Mouse (Mus musculus) urinary bladder, postnatal 10 days (tissue): ENCODE results near the gene Hoxc12.

Experiments used
- DNase-seq: peaks from one replicate; pipeline ENCODE4 v3.0.0; 2022; ENCODE audit warnings: low spot score

The Hoxc12 gene

DNA sequence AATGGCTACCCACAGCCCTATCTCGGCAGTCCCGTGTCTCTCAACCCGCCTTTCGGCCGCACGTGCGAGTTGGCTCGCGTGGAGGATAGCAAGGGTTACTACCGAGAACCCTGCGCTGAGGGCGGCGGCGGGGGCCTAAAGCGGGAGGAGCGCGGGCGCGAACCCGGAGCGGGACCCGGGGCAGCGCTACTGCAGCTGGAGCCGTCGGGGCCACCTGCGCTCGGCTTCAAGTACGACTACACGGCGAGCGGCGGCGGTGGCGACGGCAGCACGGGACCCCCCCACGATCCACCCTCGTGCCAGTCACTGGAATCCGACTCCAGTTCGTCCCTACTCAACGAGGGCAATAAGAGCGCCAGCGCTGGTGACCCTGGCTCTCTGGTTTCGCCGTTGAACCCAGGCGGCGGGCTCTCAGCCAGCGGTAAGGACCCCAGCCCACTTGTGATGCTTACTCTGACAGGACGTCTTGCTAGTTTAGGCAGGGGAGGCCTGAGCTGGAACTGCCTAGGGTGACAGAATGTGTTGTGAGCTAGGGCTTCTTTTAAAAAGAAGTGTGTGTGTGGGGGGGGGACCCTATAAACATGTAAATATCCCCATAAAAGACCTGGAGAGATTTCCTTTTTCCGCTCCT, 594 bp downstream of the Hoxc12 start:
- DNase-seq, result no peak

- no peak for DNase-seq
Observed at GRCm38 (mm10) chr15:102939256-102940155, 2.9 kb downstream of the Hoxc12 start.

- no peak for DNase-seq
Observed at GRCm38 (mm10) chr15:102942739-102943467, 6.3 kb downstream of the Hoxc12 start.

DNA sequence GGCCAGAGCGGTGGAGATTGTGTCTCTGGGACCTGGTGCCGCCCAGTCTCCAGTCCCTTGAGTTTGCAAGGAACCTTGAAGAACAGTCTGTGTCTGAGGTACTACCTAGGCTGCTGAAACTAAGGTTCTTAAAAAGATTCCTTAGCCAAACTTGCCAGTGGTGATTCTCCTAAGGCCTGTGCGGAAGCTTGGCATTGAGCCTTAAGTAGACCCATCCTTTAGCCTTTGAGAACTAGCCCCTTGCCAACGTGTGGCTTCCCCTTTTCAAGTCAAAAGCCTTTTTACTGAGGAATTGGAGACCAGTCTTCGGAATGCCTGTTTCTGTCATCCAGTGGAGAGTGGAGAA, 6.9 kb downstream of the Hoxc12 start:
- DNase-seq, result no peak

GRCm38 (mm10) chr15:102945185-102946077, 8.9 kb downstream of the Hoxc12 start:
- no peak for DNase-seq

DNA sequence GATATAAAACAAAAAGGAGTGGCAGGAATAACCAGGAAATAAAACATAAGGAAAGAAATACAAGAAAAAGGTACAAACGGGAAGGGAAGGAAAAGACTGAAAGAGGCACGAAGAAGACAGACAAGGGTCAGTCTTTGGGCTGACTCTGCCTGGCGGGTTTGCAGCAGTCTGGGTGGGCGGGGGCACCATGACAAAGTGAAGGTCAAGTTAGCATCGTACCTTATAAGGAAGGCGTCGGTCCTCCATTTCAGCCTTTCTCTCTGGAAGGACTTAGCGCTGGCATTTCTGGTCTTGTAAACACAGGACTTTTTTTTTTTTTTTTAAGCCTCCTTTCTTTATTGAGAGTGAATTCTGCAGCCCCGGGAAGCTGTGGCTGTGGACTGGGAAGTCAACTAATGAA, 10.7 kb downstream of the Hoxc12 start:
- no peak for DNase-seq

GRCm38 (mm10) chr15:102948842-102949241, 12.3 kb downstream of the Hoxc12 start:
- DNase-seq, result no peak

- DNase-seq, result no peak
Observed at GRCm38 (mm10) chr15:102949696-102950095, 13.1 kb downstream of the Hoxc12 start.

- DNase-seq, result no peak
Observed at GRCm38 (mm10) chr15:102950877-102951276, 14.3 kb downstream of the Hoxc12 start.

GRCm38 (mm10) chr15:102953561-102953960, 17.0 kb downstream of the Hoxc12 start:
- no peak for DNase-seq

GRCm38 (mm10) chr15:102954192-102955006, 17.8 kb downstream of the Hoxc12 start, which contains the start of gene Hoxc11:
TSS of gene Hoxc11 (plus strand) at chr15:102954427.
- no peak for DNase-seq

- DNase-seq, result no peak
Observed at GRCm38 (mm10) chr15:102955007-102955382, 18.4 kb downstream of the Hoxc12 start.

DNA sequence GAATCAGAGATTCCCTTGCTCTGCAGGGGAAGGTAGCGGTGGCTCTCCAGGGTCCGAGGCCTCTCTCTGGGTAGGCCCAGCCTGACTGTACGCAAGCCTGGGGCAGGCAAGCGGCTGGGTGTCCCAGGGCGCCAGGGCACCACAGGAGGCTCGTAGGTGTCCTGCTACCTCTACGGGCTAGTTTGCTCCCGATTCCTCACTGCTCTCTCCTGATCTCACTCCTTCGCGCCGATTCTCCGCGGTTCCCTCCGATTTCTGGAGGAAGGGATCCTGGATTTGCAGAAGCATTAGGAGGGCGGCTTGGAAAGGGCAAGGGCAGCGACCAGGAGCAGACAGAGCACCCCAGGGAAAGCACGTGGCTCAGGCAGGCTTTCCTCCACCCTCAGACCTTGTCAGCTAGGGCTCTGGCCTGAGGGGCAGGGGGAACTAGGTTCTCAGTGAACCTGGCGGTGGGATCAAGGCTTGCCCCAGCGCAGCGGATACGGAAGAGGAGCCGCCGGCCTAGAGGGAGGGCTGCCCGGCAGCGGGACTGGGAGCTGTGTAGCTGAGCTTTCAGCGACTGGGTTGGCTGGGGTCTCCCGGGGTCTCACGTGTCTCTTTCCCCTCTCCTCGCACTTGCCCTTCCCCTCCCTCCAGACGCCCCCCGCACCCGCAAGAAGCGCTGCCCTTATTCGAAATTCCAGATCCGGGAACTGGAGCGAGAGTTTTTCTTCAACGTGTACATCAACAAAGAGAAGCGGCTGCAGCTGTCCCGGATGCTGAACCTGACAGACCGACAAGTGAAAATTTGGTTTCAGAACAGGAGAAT, 19.5 kb downstream of the Hoxc12 start:
- no peak for DNase-seq

GRCm38 (mm10) chr15:102956906-102957305, 20.3 kb downstream of the Hoxc12 start:
- no peak for DNase-seq

- no peak for DNase-seq
Observed at GRCm38 (mm10) chr15:102959663-102960191, 23.2 kb downstream of the Hoxc12 start.

DNA sequence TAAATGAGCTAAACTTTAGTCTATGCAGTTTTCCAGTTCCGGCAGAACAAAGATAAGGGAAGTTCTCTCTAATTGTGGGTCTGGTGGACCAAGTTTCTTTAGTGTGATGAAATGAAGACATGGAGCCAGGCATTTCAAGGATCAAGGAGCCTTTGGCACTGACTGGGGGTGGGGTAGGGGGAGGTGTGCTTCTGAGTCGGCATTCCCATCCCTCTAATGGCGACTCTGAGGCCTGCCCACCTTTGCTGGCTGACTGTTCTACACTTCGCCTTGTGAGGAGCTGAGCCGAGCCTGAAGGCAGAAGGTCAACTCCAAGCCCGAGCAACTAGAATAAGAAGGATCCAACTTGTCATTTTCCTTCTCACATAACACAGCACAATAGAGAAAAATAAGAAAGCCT, 25.2 kb downstream of the Hoxc12 start:
- DNase-seq, result no peak

DNA sequence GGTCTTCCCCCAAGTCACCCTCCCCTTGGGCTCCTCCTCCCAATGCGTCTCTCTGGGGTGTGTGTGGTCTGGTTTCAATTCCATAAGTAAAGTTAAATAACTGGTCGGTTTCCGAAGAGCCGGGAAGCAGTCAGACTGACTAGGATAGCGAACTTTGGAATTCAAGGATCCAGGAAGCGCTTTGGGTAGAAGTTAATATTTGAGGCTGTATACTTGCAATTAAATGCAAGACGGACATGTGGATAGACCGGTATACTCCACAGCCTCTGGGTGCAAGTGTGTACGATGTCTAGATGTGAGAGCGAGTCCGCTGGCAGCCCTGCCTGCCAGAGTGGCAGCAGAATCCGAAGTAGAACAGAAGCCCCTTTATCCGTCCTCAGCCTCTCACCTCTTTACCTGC, 25.9 kb downstream of the Hoxc12 start:
- DNase-seq, result no peak

DNA sequence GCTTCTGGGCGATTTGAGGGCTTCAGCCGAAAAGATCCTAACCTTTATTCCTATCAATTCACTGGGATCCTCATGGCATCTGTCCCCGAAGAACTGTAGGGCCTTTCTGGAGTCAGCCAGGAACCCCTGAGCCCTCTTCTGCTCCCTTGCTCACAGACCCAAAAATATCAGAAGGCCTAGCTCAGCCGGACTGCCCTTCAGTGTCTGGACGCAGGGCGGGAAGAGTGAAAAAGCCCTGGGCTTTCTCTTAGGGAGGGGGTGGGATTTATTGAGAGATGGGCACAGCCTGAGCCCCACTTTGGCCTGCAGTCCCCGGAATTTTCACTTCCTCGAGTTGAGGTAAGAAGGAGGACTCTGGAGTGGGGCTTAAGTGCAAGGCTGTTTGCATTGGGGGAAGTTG, 26.7 kb downstream of the Hoxc12 start:
- no peak for DNase-seq

DNA sequence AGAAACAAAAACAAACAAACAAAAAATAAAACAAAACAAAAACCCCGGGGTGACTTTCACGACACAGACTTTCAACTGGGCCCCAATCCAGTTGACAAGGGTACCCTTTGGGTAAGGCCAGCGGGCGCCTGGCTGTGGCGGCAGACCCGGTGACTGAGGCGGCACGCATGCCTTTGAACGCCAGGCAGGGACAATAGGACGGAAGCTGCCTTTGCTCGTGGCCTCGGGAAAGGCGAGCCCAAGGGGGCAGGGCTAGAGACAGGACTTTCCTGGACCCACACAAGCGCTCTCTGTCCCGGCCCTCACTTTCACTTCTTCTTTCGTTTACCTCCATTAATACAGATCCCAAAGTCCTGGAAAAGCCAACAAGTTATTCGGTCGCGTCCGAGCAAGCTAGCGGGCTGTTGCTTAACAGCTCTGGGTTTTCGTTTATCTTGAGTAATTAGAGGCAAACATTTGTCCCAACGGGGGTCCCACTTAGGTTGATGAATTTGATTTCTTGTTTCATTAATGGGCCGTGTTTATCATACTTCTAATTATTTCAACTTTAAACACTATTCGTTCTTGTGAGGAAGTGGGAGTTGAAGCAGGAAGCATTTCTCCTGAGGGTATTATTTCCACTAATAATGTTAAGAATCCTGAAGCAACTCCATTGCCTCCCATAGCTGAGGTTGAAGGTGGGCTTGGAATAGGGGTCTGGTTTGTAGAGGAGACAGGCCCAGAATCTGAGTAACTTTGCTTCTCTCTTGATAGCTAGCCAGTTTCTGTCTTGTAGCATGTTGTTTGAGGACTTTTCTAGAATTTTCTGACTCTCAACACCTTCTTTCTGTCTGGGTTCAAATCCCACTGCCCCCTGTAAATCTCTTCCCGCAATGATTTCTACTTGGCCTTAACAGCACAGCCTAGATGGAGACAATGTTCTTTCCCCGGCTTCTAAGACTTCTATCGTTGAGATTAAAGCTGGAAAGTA, 27.4 kb downstream of the Hoxc12 start:
- DNase-seq, result no peak
